Mouse (Mus musculus) brown adipose tissue, adult 24 weeks (tissue): ENCODE measurements around the gene Gm42674. TPM values are rescaled to one million over a fixed set of nuclear protein-coding genes. Genes with fewer than 3 reads are reported as not detected.

Source experiments
- H3K27ac ChIP-seq: fragments of 200-500 bp; replicated peaks from 2 replicates; pipeline ENCODE4 v1.5.1; 2012; ENCODE audit warnings: low read depth, mild to moderate bottlenecking, low read length
- H3K4me1 ChIP-seq: fragments of 200-500 bp; 2 replicates; pipeline ENCODE4 v1.6.1; 2012; ENCODE audit warnings: low read length, mixed read lengths; ENCODE audit not compliant: control insufficient read depth, insufficient read depth, insufficient read length
- H3K4me3 ChIP-seq: fragments of 200-500 bp; 2 replicates; pipeline ENCODE4 v1.5.1; 2012; ENCODE audit warnings: low read depth, mild to moderate bottlenecking, low read length, moderate library complexity; ENCODE audit not compliant: insufficient read depth
- polyA plus RNA-seq: library from polyadenylated mRNA; stranded (reverse); fragments of >200 nt; gene quantifications from 2 replicates; pipeline ENCODE4 v1.2.4, GENCODE M21; 2012; ENCODE audit not compliant: missing spikeins, insufficient read depth, insufficient read length

Gene Gm42674
- polyA plus RNA-seq, 1 experiment: not detected

- H3K4me3 ChIP-seq: no peak overlapping the region
- peaks cover 24% of the 10 kb centered on the region for H3K4me1 ChIP-seq
- peak overlapping the region; percentile 65 for H3K27ac ChIP-seq
These were observed 14.2 kb upstream of the Gm42674 start for GRCm38 (mm10) chr3:90587361-90588101.

- peaks cover 24% of the 10 kb centered on the region for H3K4me1 ChIP-seq
- peak overlapping the region; percentile 19; the same call in 1 of the 2 replicates for H3K27ac ChIP-seq
- H3K4me3 ChIP-seq: no peak overlapping the region
These were observed 12.3 kb upstream of the Gm42674 start for GRCm38 (mm10) chr3:90589390-90589789.

GRCm38 (mm10) chr3:90589947-90590346 is 11.8 kb upstream of the Gm42674 start, which contains the start of gene S100a2:
S100a2 (plus strand) TSS chr3:90590247.
- no peak within 1 kb of the TSS for H3K4me3 ChIP-seq
- H3K27ac ChIP-seq: peak within 1 kb of the TSS; percentile 19; the same call in 1 of the 2 replicates
- H3K4me1 ChIP-seq: peaks cover 22% of the 10 kb centered on the region

GRCm38 (mm10) chr3:90594466-90594865 is 7.2 kb upstream of the Gm42674 start:
- Histone ChIP-seq H3K27ac (no peak overlapping the region), H3K4me1 (peaks cover 27% of the 10 kb centered on the region), H3K4me3 (no peak overlapping the region)

- Histone ChIP-seq H3K4me1 (peaks cover 32% of the 10 kb centered on the region), H3K27ac (peak overlapping the region; percentile 78), H3K4me3 (no peak overlapping the region)
These were observed 6.1 kb upstream of the Gm42674 start for GRCm38 (mm10) chr3:90595556-90595955.

- H3K4me3 ChIP-seq: no peak overlapping the region
- peaks cover 40% of the 10 kb centered on the region for H3K4me1 ChIP-seq
- peak overlapping the region; percentile 78 for H3K27ac ChIP-seq
These were observed 4.9 kb upstream of the Gm42674 start for GRCm38 (mm10) chr3:90596810-90597209.

- peaks cover 41% of the 10 kb centered on the region for H3K4me1 ChIP-seq
- H3K27ac ChIP-seq: peak overlapping the region; percentile 16; the same call in 1 of the 2 replicates
- H3K4me3 ChIP-seq: no peak overlapping the region
These were observed 4.0 kb upstream of the Gm42674 start for GRCm38 (mm10) chr3:90597736-90598135.

GRCm38 (mm10) chr3:90598212-90598611 is 3.5 kb upstream of the Gm42674 start:
- no peak overlapping the region for H3K27ac ChIP-seq
- H3K4me3 ChIP-seq: no peak overlapping the region
- peaks cover 41% of the 10 kb centered on the region for H3K4me1 ChIP-seq

- H3K27ac ChIP-seq: no peak overlapping the region
- H3K4me3 ChIP-seq: no peak overlapping the region
- peaks cover 41% of the 10 kb centered on the region for H3K4me1 ChIP-seq
These were observed 2.3 kb upstream of the Gm42674 start for GRCm38 (mm10) chr3:90599401-90599800.

- Histone ChIP-seq H3K4me1 (peaks cover 41% of the 10 kb centered on the region), H3K27ac (0 out of 2 replicates have a peak overlapping the region, but pooled peaks have one; percentile 29), H3K4me3 (no peak overlapping the region)
These were observed 1.7 kb upstream of the Gm42674 start for GRCm38 (mm10) chr3:90600036-90600435.

GRCm38 (mm10) chr3:90600458-90601195 is 1.1 kb upstream of the Gm42674 start:
- Histone ChIP-seq H3K4me3 (no peak overlapping the region), H3K4me1 (peaks cover 35% of the 10 kb centered on the region), H3K27ac (0 out of 2 replicates have a peak overlapping the region, but pooled peaks have one; percentile 29)

- Histone ChIP-seq H3K4me1 (peaks cover 18% of the 10 kb centered on the region), H3K4me3 (no peak within 1 kb of the TSS)
These were observed 1.9 kb downstream of the Gm42674 start, which contains the start of gene S100a4 for GRCm38 (mm10) chr3:90603623-90604022. S100a4 (plus strand) TSS chr3:90603771.

GRCm38 (mm10) chr3:90604416-90604815 is 2.7 kb downstream of the Gm42674 start:
- peaks cover 18% of the 10 kb centered on the region for H3K4me1 ChIP-seq
- H3K27ac ChIP-seq: peak overlapping the region; percentile 32
- H3K4me3 ChIP-seq: no peak overlapping the region

More at GRCm38 (mm10) chr3:90603623-90604022, 1.9 kb downstream of the Gm42674 start, which contains the start of gene S100a4:
- H3K27ac ChIP-seq: peak within 1 kb of the TSS; percentile 32

GRCm38 (mm10) chr3:90605049-90605448 is 3.3 kb downstream of the Gm42674 start:
- peaks cover 12% of the 10 kb centered on the region for H3K4me1 ChIP-seq
- no peak overlapping the region for H3K4me3 ChIP-seq
- peak overlapping the region; percentile 32 for H3K27ac ChIP-seq

GRCm38 (mm10) chr3:90605736-90606135 is 4.0 kb downstream of the Gm42674 start:
- H3K4me3 ChIP-seq: no peak overlapping the region
- H3K4me1 ChIP-seq: peaks cover 9% of the 10 kb centered on the region; the same call in 1 of the 2 replicates
- no peak overlapping the region for H3K27ac ChIP-seq
